Mouse (Mus musculus) frontal cortex, adult 2 months (tissue): ENCODE results near the gene Ccnjl. TPM values are rescaled to one million over a fixed set of nuclear protein-coding genes. Genes with fewer than 3 reads are reported as not detected.

Source experiments
- DNase-seq, 2 experiments: peaks; one replicate each; pipeline ENCODE4 v3.0.0; 2022; ENCODE audit warnings: low spot score in 1 of 2; ENCODE audit errors: extremely low spot score in 1 of 2
- polyA plus RNA-seq: library from polyadenylated mRNA; depleted of rRNA; stranded (reverse); fragments of >200 nt; gene quantifications from 2 replicates; pipeline ENCODE4 v1.2.3, GENCODE M21; 2012; rRNA removed

Ccnjl gene
- 1.5 and 2.2 TPM in 2 replicates for polyA plus RNA-seq

- no peak for DNase-seq
Observed at GRCm38 (mm10) chr11:43528683-43529499, at the start of gene Ccnjl. Gene Ccnjl, plus strand, starts transcription at chr11:43528784.

DNA sequence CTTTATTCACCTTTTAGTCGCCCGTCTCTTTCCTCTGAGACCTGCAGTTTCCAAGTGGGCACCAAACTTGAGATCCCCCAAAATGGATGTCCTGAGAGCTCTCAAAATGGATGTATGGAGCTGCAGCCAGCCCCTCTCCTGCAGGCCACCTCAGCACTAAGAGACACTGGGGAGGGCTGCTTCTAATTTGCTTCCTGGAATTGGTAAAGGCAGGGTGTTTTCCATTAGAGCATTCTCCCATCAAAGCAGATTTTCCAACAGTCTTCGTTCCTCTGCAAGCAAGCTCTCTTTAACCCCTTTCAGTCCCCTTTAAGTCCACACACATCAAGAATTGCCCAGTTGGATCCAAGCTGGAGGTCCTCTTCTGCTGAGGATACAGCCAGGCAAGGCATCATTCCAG is 49.2 kb upstream of the Ccnjl start:
- DNase-seq = no peak

DNA sequence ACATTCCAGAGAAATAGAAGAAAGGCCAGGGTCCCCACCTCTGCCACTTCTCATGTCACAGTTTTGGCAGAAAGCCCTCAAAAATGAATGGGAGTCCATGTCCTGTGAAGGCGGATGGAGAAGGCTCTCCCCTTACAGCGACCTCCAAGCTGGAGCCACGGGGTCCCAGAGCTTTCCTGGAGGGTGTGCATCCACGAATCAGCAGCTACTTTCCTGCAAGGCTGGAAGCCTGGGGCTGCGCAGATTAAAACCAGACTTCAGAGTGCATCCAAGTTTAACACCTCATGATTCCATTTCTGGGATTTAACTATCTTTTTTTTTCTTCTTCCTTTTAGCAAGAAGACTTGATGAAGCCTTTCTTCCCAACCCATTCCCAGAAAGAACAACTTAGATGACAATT is 48.0 kb upstream of the Ccnjl start:
- DNase-seq = no peak

GRCm38 (mm10) chr11:43481672-43482522 is 46.7 kb upstream of the Ccnjl start:
- DNase-seq = no peak

DNA sequence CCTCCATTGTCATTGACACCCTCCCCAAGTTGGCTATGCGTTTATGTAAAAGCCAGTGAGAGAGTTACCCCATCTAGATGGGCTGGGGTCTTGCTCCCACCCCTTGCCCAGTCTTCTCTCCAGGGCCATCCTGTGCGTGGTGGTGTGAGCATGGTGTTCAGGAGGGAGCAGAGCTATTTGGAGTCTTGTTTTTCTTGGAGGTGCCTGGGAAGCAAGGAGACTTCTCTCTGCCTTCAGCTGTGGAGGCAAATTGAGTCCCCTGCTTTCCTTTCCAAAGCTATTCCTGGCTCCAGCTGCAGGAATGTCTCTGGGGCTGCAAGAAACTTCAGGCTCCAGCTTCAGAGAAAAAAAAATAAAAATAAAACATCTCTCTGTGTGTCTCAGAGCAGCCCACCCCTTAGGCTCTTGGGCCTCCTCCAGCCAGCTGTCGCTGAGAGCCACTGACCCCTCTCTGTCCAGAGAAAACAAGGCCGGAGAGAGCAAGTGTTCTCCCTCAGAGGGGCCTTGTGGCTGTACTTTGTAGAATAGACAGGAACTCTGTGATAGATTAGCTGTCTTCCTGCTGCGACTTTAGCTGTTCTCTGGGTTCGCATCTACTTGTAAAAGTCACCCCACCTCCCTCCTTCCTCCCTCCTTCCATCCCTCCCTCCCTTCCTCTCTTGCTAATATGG is 45.3 kb upstream of the Ccnjl start:
- no peak for DNase-seq

- DNase-seq = no peak
Observed at GRCm38 (mm10) chr11:43484057-43484456, 44.5 kb upstream of the Ccnjl start.

DNA sequence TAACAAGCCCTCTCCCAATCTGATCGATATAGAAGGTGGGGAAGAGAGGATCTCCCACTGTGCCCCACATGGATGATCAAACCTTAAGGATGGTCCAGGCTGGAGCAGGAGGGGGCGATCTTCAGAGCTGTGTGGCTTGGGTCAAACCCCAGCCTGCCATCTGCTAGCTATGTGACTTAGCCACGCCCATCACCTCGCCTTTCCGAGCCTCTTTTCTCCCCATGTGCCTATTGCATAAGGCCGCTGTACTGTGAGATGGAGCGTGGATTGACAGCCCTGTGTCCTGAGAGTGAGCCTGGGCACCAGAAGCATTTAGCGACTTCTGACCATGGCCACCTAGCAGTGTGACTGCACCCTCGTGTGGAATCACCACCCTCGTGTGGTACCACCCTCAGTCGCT is 43.9 kb upstream of the Ccnjl start:
- no peak for DNase-seq

GRCm38 (mm10) chr11:43485855-43486254 is 42.7 kb upstream of the Ccnjl start:
- DNase-seq = no peak

DNA sequence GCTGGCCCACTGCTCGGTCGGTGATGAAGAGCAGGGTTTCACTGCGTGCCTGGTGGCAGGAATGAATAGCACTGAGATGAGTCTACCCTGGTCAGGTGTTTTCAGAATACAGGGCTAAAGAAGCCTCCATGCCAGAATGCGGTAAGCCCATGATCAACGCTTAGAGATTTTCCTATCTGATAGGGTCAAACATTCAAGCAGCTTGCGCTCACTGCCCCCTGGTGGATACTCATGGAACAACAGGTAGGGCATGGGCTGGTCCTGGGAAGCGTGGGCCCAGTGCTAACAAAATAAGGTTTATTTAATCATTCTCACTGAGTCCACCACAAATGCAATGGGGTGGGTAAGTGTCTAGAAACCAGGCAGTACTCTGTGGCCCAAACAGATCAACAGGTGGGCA is 35.9 kb upstream of the Ccnjl start:
- peak; percentile 38 to 84 for DNase-seq

DNA sequence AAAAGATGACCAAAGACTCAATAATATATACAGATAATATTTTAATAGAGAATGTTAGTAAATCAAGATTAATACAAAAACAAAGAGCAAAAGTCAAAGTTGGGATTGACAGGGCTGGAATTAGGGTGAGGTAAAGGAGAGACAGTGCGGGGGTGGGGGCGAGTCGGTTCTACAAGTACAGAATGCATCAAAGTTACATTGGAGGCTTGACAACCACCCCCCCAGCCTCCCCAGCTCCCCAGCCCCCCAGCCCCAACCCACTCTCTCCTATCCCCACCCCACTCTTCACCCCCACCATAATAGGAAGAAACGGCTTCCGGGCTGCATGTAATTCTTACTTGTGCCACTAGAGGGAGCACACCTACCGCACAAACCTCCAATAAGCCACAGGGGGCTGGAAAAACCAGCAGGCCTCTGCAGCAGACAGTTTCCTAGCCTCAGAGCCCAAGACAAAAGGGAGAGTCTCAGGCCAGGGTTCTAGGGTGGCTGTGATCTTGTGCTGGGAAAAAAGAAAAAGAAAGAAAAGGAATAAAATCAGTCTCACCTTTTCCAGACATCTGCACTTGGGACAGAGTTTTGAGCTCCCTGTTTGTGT is 34.7 kb upstream of the Ccnjl start:
- DNase-seq = peak; percentile 21 to 87

GRCm38 (mm10) chr11:43495037-43495436 is 33.5 kb upstream of the Ccnjl start:
- DNase-seq = no peak

- DNase-seq = peak; percentile 38 to 79
Observed at GRCm38 (mm10) chr11:43495532-43495931, 33.1 kb upstream of the Ccnjl start.

GRCm38 (mm10) chr11:43501256-43501655 is 27.3 kb upstream of the Ccnjl start:
- no peak for DNase-seq

- no peak for DNase-seq
Observed at GRCm38 (mm10) chr11:43505188-43505587, 23.4 kb upstream of the Ccnjl start.

DNA sequence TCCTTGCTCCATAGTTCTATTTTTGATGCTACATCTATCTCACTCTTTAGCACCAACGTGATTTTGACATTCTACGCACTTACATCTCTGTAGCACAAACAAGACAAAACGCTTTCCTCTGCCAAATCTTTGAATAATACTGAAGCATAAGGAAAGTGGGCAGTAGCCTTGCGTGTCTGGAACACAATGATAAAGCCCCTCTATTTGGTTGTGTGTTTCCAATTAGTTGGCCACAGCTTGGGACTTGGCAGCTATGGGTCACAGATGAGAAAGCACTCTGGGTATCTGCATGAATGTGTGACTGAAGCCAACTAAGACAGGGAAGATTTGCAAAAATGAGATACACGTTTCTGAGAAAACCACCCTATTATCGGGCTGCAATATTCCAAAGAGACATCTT is 20.6 kb upstream of the Ccnjl start:
- DNase-seq = no peak

- no peak for DNase-seq
Observed at GRCm38 (mm10) chr11:43509878-43510277, 18.7 kb upstream of the Ccnjl start.

GRCm38 (mm10) chr11:43512661-43513190 is 15.9 kb upstream of the Ccnjl start:
- no peak for DNase-seq

- no peak for DNase-seq
Observed at GRCm38 (mm10) chr11:43516344-43517021, 12.1 kb upstream of the Ccnjl start.

DNA sequence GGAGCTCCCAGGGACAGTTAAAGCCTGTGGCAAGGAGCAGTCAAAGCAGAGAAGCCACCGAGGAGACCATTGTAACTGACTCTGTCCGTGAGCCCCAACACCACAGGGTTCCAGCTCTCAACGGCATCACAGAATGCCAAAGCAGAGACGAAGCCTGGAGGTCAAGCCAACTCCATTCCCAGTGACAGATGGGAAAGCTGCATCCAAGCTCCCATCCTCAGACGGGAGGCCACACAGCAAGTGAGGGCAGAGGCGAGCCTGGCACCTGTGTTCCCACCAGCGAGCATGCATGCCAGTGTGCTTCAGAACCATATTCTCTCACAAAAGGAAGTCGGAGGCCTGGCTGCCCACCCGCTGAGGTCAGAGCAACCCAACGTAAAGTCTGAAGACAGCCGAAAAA is 10.9 kb upstream of the Ccnjl start:
- DNase-seq = no peak

DNA sequence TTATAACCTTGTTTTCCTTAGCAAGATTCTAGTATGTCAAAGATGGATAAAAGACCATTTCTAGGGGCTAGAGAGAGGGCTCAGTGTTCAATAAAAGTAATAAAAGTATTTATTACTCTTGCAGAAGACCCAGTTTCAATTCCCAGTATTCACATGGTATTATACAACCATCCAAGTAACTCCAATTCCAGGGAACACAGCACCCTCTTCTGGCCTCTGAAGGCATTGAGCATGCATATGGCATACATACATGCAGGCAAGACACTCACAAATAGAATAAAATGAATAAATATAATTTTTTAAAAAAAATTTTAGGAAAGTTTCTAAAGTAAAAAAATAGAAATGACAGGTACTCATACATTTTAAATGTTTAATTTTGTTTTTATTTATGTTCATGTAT is 10.5 kb upstream of the Ccnjl start:
- no peak for DNase-seq
